Mouse (Mus musculus) brain, embryonic 14.5 days (tissue): Measurements from ENCODE around the gene Mob2.

Source experiments
- CTCF ChIP-seq: fragments of 200-500 bp; IDR thresholded peaks from 2 replicates; pipeline ENCODE4 v1.5.1; 2012; ENCODE audit warnings: inconsistent platforms, mild to moderate bottlenecking, moderate library complexity, borderline replicate concordance; ENCODE audit not compliant: insufficient read depth, insufficient read length; ENCODE audit errors: extremely low read depth
- POLR2A ChIP-seq: fragments of 200-500 bp; IDR thresholded peaks from 2 replicates; pipeline ENCODE4 v1.6.1; 2012; ENCODE audit warnings: mild to moderate bottlenecking, inconsistent platforms, borderline replicate concordance; ENCODE audit not compliant: poor library complexity, insufficient read depth, insufficient read length, severe bottlenecking; ENCODE audit errors: extremely low read depth

GRCm38 (mm10) chr7:141981237-141981636 is 79.6 kb downstream of the Mob2 start:
- no peak for TF ChIP-seq CTCF
- no peak for TF ChIP-seq POLR2A
